Mouse (Mus musculus) left cerebral cortex, postnatal 14 days (tissue): ENCODE data around the gene Psph. TPM values are rescaled to one million over a fixed set of nuclear protein-coding genes. Genes with fewer than 3 reads are reported as not detected.
A peak's percentile ranks its signal among the peaks of the same experiment; 100 is the strongest.

Experiments used
- DNase-seq, 2 experiments: peaks; one replicate each; pipeline ENCODE4 v3.0.0; 2021 to 2022; ENCODE audit warnings: low spot score in 2 of 2, mixed read lengths in 1 of 2
- intact Hi-C: fragments of 180-260 bp; cut with DNase I; formaldehyde crosslinking; loops from one replicate; pipeline ENCODE4 v1.15.1; 2025
- total RNA-seq, 2 experiments: library from RNA; stranded (reverse); gene quantifications; 2 replicates each; pipeline ENCODE4 v1.2.3; 2021

Psph gene
- total RNA-seq, 2 experiments from 2014 or later: 25.4 to 26.0 TPM

DNA sequence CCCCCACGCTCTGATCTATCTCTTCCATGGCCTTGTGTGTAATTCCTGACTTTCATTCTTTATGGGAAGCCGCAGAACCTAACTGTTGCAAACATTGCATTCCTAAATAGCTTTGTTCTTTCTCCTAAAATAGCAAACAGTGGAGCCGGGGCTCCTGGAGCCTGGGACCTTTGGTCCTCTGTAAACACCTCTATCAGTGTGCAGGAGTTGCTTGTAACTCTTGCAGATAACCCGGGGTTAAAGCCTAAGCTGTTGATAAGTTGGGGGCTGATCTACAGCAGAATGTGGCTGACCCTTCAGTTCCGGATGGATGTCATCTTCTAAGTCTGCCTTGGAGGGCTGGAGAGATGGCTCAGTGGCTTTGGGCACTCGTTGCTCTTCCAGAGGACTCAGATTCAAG is 43.2 kb downstream of the Psph start:
- intact Hi-C loops: no loop called here
- DNase-seq: no peak

DNA sequence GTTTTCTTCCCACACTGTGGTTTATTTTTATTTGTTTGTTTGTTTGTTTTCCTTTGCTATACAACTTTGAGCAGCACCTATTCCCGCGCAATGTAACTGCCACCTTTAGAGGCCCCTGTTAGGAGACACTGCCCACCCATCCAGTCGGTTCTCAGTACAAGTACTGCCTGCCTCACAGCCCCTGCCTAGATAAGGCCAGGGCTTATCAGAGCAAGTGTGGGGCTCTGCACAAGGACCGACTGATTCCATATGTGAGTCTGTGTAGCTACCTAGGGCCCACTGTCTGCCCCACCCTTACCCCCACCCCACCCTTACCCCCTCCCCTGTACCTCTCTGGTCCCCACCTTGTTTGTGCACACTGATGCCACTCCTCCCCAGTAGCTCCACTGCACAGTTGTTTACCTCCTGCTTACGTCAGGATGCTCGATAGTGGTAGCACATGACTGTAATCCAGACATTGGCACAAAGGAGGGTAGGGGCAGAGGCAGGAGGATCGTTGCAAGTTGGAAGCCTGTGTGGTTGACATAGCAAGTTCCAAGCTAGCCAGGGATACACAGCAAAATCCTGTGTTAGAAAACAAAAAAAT is 44.3 kb downstream of the Psph start:
- DNase-seq: no peak
- intact Hi-C loops: no loop called here

DNA sequence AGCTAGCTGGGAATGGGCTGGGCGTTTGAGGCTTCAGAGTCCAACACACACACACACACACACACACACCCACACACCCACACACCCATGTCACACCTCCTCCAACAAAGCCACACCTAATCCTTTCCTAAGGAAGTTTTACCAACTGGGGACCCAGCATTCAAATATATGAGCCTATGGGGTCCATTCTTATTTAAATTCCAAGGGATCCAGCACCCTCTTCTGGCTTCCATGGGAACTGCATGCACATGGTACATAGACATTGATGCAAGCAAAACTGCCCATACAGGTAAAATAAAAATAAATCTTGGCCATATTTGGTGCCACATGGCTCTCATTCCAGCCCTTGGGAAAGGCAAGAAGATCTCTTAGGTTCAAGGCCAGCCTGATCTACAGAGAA is 46.3 kb downstream of the Psph start:
- DNase-seq: peak; percentile 40 to 55
- intact Hi-C loops: no loop called here

DNA sequence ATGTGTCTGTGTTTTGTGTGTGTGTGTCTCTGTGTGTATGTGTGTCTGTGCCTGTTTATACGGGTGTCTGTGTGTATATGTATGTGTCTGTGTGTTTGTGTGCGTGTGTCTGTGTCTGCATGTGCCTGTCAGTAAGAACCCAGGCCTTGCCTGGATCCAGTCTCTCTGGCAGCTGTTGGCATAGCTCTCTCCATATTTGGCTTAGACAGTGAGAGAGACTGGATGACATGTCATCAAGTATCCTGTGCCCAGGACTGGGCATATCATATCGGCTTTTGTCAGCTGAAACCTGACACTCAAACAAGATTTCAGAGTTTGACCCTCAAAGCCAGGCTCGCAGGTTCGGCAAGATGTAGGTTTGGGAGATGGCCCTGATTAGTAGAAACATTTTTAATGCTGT is 56.2 kb downstream of the Psph start:
- intact Hi-C loops: no loop called here
- no peak for DNase-seq

DNA sequence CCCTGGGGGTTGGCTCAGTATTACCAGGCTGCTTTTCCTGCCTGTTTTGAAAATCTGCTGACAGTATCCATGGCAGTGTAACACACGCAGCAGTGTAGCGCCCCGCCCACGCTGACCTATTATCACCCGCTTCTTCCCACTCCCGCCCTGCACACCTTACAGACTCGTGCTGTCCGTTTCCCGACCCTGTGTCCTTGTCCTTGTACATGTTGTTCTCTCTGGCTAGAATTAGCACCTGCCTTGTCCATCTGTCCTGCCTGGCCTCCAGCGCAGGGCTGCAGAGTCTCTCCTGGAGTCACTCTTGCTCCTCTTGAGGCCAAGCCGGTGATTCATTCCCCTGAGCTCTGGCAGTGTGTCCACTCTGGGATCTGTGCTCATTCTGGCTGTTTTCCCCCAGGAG is 56.9 kb downstream of the Psph start:
- DNase-seq: no peak
- intact Hi-C loops: no loop called here

DNA sequence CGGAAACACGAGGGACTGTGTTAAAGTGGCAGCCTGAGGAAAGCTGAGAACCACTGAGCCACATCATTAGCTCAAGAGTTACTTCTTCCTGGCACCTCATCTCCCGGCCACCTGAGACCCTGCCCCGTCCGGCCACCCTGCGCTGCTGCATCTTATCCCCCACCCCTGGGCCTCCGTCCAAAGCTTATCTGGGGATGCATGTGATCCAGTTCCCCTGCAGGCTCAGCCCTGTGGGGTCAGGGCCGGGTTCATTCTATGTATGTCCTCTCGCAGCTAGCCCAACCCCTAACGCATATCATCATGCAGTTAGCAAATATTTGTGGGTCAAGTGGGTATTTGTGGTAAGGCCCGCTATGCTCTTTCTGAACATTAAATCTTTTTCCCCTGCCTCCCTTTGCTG is 58.0 kb downstream of the Psph start:
- intact Hi-C loops: loop anchor here (5.0 kb wide), 2 partner anchors 57 to 667 kb away; partner anchors contain the start of gene Zfp11
- no peak for DNase-seq

DNA sequence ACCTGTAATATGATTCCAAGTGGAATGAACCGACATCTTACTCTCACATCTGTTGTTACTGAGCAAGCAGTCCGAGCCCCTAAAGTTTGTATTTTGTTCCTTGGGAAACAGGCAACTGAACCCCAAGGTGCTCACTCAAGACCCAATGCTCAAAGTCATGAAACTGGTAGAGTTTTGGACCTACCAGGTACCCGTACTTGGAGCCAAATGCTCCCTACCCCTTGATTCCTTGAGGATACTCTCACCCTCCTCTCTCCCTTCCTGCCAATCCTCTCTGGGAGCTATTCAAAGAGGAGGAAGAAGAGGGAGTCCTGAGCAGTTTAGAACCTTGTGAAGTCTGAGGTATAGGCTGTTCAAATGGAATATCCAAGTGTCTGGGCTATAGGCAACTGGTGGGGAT is 60.5 kb downstream of the Psph start:
- intact Hi-C loops: loop anchor here (5.0 kb wide), 2 partner anchors 54 to 664 kb away; partner anchors contain the start of gene Zfp11

DNA sequence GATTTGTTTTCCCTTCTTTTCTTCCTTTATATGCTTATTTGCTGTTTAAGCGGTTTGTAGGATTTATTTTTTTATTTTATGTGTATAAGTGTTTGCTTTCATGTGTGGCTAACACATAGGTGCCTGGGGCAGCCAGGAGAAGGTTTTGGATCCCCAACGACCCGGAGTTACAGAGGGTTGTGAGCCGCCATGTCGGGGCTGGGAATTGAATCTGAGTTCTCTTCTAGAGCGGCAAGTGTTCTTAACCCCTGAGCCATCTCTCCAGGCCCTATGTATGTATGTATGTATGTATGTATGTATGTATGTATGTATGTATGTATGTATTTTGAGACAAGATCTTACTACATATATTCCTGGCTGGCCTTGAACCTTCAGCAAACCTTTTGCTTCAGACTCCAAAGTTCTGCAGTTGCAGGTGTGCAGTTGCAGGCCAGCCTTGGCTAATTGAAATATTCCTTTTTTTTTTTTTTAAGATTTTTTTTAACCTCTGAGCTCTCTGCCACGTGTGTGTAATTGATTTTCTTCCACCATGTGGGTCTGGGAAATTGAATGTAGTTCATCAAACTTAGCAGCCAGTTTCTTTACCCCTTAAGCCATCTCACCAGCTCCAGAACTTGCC is 61.4 kb downstream of the Psph start:
- no peak for DNase-seq
- intact Hi-C loops: loop anchor here (5.0 kb wide), 2 partner anchors 54 to 664 kb away; partner anchors contain the start of gene Zfp11

More for the DNA sequence above, 60.5 kb downstream of the Psph start:
- DNase-seq: no peak

DNA sequence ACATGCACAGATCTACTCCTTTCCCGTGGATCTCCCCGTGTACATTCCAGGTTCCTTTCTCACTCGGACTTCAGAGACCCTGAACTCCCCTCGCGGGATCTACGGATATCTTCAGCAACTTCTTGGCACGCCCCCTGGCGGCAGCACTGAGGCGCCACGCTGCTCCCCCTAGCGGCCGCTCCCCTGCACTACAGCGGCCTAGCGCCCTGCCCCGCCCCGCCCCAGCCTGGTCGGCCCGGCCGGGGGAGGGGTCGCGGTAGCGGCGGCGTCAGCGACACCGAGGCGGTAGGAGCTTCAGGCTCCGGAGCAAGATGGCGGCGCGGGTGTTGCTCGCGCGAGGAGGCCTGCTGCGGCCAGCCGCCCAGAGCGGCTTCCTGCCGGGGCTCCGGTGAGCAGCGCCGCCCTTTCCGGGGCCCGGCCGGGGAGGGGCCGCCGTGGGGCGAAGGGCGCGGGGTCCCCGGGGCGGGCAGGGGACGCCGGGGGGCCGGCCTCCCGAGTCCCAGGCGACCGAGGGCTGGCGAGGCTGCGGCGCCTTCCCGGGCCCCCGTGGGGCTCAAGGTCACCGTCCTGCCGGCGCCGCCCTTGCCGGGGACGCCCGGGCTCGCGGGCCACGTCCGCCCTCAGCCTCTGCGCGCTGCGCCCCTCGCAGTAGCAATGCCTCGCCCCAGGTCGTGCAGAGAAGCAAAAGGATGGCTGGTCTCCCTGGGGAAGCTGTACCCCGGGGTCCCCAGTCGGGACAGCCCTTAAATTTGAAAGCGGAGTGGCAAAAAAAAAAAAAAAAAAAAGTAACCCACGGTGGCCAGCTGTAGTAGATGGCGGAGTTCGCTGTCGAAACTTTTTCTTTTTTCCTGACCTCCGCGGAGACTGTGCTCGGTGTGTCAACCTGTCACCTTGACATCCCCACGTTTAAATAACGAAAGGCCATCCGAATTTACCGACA is 62.1 kb downstream of the Psph start, which contains the start of gene Nipsnap2:
Nipsnap2 (plus strand) TSS at position 230 of the 940 bp plus-strand sequence.
- intact Hi-C loops: loop anchor here (5.0 kb wide), 2 partner anchors 53 to 663 kb away; partner anchors contain the start of gene Zfp11
- peak; percentile 87 to 91 for DNase-seq

DNA sequence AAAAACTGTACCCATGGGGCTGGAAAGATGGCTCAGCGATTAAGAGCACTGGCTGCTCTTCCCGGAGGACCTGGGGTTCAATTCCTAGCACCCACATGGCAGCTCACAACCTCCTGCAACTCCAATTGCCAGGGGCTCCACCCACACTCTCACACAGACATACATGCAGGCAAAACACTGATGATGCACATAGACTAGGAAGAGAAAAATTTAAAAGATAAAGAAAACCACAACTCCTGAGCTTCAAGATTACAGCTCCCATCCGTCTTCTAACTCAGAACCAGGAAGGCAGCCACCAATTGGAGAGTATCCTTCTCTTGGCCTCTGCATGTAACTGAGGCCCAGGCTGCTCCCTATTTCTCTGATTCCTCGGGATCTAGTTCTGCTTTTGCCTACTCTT is 63.0 kb downstream of the Psph start:
- DNase-seq: no peak
- intact Hi-C loops: no loop called here

DNA sequence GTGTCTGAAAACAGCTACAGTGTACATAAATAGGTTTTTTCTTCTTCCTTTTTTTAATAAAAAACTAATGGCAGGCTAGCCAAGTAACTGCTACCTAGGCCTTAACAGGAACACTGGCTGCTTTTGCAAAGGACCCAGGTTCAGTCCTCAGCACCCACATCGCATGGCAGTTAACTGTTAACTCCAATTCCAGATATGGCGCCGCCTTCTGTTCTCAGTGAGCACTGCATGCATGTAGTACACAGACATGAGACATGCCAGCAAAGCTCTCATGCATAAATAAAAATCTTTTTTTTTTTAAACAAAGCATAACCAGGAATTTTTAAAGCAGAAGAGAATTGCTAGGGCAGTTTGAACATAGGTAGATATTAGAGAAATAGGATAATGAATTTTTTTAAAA is 67.1 kb downstream of the Psph start:
- intact Hi-C loops: no loop called here

DNA sequence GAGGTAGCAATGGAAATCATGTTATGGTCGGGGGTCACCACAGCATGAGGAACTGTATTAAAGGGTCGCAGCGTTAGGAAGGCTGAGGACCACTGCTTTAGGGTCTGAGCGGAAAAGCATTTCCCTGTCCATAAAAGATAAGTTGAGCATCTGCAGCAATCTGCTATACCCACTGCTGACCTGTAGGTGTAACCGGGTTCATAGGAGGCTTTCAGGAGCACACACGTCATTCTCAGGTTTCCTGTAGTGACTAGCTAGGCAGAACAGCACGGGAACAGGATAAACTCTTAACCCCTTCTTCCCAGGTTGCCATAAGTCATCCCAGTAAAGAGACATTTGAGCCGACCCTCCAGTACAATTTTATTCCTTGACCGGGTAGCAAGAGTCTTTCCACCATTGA is 70.2 kb downstream of the Psph start:
- intact Hi-C loops: loop anchor here (5.0 kb wide), 1 partner anchor 105 kb away; no protein-coding TSS in a partner anchor

More for the DNA sequence above, 67.1 kb downstream of the Psph start:
- DNase-seq: no peak

More for the DNA sequence above, 70.2 kb downstream of the Psph start:
- DNase-seq: no peak

Other genes starting within 250 kb of the Psph start
- 10 to 100 TPM; 91.1 to 94.9 TPM for gene Mmp17, start 203.3 kb downstream of the Psph start, total RNA-seq
- gene Zfp11, start 117.3 kb downstream of the Psph start, total RNA-seq: 1 to 10 TPM; 7.0 to 7.1 TPM
- not detected for gene Sept14, start 78.9 kb downstream of the Psph start, total RNA-seq
- 10 to 100 TPM; 79.3 to 85.1 TPM for gene Mrps17, start 72.0 kb downstream of the Psph start, total RNA-seq
- 10 to 100 TPM; 72.2 to 84.1 TPM for gene Nipsnap2, start 62.4 kb downstream of the Psph start, total RNA-seq
- 10 to 100 TPM; 19.0 to 24.0 TPM for gene Sumf2, start 59.5 kb upstream of the Psph start, total RNA-seq
- gene Chchd2, start 100.0 kb upstream of the Psph start, total RNA-seq: 100 to 1,000 TPM; 413 to 428 TPM
- 1 to 10 TPM; 4.0 to 4.4 TPM for gene Zbed5, start 108.3 kb upstream of the Psph start, total RNA-seq
- gene Phkg1, start 111.1 kb upstream of the Psph start, total RNA-seq: 10 to 100 TPM; 10.5 to 10.9 TPM
- gene Nupr1l, start 121.1 kb upstream of the Psph start, total RNA-seq: 1 to 10 TPM; 1.8 to 3.4 TPM
- 10 to 100 TPM; 48.6 to 53.5 TPM for gene Vkorc1l1, start 154.5 kb upstream of the Psph start, total RNA-seq
- gene Gusb, start 215.6 kb upstream of the Psph start, total RNA-seq: 10 to 100 TPM; 12.4 to 12.9 TPM
- gene Asl, start 241.8 kb upstream of the Psph start, total RNA-seq: 10 to 100 TPM; 14.7 to 19.8 TPM
- 10 to 100 TPM; 30.1 to 33.7 TPM for gene Crcp, start 241.8 kb upstream of the Psph start, total RNA-seq